Mouse (Mus musculus) c-Kit-positive CD71-positive TER-119-negative erythroid progenitor cells, embryonic 14.5 days (primary cell): ENCODE results near the gene Ttn.
A peak's percentile ranks its signal among the peaks of the same experiment; 100 is the strongest.

ENCODE experiments used
- DNase-seq: peaks from one replicate; pipeline ENCODE4 v3.0.0-alpha.2; 2013; ENCODE audit warnings: low read depth

Gene Ttn

DNA sequence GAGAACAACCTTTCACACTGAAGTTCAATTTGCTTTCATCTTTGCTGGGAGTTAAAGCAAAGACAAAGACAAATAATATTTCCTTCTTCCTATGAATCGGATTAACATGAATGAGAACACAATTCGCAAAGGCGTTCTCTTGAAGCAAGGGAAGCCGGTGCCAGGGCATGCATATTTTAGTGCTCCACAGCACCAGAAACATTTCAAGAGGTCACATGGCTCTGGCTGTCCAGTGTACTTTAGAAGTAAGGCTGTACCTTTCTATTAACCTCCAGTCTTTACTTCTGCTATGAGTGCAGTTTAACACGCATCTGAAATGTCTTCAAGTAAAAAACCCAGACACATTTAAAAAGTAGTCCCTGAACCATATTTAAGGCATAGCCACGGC is 20.3 kb downstream of the Ttn start:
- DNase-seq = no peak

DNA sequence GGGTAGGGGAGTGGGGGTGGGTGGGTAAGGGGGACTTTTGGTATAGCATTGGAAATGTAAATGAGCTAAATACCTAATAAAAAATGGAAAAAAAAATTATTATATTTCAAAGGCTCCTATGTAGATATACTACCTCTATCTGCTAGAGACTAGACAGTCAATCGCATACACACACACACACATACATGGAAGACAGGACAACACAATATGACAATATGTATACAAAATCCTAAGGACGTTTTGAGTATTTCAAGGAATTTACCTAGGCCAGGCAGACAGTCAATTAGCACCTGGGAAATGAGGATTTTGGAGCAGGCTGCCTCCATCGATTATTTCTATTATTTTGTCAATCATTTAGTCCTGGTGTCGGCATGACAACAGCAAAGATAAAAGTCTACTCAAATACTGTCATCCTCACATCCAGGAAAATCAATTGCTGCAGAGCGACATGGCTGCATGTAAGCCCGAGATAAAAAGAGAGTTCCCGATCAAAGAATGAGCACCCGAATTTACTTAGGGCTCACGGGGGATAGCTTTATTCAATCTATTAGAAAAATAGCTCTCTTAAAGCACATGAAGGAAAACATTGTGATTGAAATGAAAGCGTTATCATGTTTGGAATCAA is 20.8 kb downstream of the Ttn start:
- no peak for DNase-seq

DNA sequence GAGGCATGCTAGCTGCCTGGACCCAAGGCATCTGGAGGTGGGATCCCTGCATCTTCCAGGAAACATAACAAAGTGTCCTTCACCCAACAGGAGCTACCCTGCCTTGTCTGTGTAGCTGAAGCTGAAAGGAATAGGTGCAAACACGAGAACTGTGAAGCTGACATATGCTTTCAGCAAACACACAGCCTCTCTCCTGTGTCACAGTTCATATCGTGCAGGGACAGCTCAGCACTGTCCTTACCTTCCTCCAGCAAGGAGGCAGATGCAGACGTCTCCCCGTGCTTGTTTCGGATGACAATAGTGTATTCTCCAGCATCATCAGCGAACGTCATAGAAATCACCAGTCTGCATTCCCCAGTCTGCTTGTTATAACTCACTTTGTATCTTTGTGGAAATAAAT is 32.6 kb downstream of the Ttn start:
- no peak for DNase-seq

DNA sequence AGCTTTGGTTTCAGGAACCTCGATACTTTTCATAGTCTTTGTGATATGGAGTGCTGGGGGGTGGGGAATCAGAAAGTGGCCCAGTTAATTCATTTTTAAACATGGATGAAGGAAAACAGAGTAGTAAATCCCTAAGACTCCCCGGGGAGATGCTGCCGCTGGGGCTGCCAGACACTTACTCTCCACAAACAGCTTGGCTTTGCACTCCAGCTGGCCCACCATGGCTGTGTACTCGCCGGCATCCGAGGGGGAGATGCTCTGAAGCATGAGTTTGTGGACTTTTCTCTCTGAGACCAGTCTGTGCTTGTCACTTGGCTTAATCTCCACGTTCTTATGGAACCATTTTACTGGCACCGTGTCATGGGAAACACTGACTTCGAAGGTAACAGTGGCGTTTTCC is 43.8 kb downstream of the Ttn start:
- DNase-seq = no peak

DNA sequence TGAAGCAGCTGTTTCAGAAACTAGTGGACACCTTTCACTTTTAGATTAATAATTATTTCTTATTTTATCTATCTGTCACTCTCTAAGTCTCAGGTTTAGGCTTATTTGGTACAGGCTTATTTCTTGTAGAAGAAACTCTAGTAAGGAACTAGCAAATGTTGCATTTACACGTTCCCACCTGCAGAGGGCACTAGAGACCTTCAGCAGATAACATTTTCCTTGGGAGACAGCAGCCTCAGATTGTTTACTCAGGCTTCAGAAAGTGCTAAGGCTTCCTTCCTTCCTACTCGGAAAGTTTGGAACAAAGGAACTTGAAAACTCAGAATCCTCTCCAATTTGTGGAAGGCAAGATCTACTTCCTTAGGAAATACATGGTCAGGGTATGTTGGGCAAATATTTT is 52.6 kb downstream of the Ttn start:
- peak; percentile 28 for DNase-seq

DNA sequence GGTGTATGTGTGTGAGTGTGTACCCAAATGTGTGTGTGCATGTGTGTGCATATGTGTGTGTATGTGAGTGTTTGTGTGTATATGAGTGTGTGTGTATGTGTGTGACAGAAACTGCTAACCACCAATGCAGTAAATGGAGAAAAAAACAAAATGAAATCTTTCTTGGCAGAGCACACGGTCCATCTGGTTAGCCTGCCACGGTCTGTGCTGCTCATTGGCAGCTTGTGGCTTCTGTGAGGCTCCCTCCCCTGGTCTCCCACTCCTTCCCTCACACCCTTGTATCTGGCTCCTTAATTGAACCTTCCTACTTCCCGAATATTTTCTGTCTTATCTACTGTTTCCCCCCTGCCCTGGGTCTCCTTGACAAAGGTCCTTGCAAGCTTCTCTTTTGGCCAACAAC is 53.5 kb downstream of the Ttn start:
- DNase-seq = no peak

DNA sequence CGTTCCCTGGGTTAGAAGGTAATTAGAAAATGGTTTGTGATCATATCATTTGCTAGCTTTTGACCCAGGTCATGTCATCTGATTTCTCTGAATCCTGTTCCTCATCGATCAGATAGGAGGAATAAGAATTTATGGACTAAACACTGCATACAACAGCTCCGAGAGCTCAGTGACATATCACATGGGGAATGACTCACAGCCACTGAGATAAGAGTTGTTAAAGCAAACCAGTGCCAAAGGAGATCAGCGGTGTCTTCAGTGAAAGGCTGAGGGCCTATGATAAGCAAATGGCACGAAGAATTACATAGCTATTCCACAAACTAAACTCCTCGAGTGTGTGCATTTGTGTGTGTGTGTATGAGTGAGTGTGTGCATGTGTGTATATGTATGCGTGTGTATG is 54.0 kb downstream of the Ttn start:
- DNase-seq = no peak

DNA sequence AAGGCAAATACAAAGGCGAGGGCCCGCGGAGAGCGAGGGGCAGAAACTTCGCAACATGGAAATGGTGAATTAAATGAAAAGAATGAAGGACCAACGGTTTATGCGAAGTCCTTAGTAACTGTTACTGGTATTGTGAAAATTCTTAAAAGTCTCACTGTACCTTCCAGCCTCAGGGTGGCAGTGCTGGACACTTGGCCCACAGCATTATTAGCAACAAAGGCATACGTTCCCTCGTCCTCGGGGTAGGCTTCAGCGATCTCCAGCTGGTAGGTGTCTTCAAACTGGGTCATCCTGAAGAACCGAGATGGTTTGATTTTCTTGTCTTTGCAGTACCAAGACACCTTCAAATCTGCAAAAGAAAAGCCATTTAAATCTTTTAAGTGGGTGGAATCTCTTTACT is 55.4 kb downstream of the Ttn start:
- DNase-seq = no peak

DNA sequence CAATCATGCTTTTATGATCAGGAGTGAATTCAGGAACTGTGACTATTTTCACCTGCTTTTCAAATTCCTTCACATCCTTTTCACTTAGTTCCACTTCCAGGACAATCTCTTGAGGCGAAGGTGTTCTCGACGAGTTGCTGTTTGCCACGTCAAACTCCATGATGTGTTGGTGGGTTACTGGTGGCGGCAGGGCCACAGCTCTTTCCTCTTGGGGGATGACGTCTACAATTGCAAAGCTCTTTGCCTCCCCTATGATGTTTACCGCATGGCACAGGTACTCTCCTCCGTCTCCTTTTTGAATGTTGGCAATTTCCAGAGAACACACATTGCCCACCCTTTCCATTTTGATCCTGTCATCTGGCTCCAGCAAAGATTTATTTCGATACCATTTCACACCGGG is 67.4 kb downstream of the Ttn start:
- no peak for DNase-seq

DNA sequence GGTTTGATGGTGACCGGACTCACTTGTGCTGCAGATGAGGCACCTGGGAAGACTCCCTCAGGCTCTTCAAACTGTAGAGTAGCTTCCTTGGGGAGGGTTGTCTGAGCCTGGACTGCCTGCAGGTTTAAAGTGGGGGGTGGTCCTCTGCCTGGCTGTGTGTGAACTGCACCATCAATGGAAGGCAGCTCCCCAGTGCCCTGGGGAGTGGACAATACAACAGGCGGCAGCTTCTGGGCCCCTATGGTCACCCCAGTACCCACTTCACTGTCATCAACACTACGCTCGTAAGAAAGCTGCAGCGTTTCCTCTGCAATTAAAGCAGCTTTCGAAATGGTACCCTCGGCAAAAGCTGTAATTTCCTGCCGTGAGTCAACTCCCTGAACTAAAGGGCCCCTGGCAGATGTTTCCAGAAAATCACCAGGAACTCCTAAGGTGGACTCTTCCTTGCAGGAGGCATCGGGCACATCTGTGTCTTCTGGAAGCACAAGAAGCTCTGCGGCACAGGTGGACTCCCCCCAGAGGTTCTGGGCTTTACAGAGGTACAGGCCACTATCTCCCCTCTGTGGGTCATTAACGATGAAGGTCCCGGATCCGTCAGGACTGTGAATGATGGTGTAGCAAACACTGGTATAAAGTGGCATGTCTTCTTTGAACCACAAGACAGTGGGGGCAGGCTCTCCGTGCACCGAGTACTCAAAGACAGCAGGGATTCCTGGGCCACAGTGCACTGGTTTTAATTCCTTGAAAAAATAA is 73.5 kb downstream of the Ttn start:
- no peak for DNase-seq

DNA sequence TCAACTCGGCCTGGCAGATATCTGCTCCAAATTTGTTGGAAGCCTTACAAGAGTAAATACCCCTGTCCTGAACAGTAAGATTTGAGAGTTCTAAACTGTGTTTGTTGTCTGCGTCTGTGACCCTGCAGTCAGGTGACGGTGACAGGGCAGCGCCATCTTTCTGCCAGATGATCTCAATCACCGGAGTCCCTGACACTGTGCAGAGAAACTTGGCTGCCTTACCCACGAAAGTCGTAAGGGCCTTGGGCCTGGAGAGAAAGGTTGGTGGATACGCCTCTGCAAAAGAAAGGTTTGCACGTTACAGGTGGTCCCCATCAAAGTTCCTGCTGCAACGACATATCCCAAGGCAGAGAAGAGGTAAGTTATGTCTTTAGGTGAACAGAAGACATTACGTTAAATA is 79.0 kb downstream of the Ttn start:
- DNase-seq = no peak

DNA sequence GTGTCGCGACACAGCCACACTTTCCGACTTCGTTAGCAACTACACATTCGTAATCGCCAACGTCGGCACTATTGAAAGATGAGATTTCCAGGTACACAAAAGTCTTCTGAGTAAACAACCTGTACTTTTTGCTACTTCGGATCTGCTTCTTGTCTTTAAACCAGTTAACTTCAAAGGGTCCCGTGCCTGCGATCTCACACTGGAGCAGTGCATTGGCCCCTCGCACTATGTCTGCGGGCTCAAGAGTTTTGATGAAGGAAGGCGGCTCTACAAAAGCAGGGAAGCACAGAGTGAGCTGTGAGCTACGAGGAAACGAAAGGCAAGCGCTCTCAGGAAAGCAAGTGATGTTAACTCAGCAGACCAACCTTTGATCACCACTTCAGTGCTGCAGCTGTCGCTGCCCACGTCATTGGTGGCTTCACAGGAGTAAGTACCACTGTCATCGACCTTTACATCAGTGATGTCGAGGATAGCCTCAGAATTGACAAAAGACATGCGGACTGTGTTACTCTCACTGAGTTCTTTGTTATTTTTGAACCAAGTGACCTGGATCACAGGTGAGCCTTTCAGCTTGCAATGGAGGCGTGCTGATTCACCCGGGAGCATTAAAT is 80.8 kb downstream of the Ttn start:
- no peak for DNase-seq

DNA sequence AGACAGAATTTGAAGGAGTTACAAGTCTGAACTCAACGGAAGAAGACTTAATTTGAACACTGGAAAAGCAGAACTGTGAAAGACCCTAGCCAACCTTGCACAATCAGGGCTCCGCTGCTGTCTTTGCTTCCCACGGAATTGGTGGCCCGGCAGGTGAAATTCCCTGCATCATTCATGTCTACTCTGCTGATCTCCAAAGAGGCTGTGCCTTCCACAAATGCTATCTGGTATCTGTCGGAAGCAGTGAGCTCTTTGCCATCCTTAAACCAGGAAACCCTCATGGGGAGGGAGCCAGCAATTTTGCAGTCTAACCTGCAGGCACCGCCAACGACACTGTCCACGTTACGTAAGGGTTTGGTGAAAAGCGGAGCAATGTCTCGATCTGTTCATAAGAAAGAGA is 82.5 kb downstream of the Ttn start:
- no peak for DNase-seq

DNA sequence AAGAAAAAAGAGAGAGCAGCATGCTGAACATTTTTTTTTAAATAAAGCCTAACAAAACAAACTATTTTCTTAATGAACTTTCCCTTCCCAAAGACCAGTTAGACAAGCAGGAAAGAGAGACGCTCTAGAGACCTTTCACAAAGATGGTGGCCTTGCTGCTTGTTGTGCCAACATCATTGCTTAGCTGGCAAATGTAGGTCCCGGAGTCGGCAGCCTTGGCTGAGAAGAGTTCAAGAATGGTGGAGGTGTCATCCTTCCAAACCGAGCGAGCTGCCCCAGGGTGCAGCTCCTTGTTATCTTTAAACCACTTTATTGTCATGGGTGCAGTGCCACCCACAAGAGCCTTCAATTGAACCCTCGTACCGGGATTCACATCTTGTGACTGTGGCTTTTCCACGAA is 85.4 kb downstream of the Ttn start:
- DNase-seq = no peak

DNA sequence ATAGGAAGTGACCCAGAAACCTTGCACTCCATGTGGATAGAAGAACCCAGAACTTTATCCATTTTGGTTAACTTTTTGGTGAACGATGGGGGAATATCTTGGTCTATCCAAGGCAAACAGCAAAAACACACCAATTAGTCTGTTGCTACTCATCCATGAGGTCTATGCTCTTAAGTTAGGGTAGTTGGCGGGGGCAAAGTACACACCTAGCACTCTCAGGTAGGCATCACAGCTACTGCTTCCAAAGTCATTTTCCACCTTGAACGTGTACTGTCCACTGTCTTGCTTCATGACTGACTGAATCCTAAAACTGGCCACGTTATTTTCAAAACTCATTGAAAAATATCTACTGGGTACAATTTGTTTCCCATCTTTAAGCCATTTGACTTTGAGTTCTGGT is 87.0 kb downstream of the Ttn start:
- no peak for DNase-seq

DNA sequence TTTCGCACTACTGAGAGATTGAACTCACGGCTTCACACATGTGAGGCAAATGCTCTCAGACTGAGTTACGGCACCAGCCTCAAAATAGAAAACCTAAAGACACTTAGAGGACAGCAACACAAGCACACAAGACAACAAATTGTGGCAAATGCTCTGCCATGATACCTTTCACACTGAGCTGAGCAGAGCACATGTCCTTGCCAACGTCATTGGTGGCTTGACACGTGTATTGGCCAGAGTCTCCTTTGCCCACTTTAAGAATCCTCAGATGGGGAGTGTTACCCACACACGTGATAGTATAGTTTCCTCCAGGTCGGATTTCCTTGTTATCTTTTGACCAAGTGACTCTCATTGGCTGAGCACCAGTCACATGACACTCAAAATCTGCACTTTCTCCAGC is 93.6 kb downstream of the Ttn start:
- DNase-seq = no peak

DNA sequence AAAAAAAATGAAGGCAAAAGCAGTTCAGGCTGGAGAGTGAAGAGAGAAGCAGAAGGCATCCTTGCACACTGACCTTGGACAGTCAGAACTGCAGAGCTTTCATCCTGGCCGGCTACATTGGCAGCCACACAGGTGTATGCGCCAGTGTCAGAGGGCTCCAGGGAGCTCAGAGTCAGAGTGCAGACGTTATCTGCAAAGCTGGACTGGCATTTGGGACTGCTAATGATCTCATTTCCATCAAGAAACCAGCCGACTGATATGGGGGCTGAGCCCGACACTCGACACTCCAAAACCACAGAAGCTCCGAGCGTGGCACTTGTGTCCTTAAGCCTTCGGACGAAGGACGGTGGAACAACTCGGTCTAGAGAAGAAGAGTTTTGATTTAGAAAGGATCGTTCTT is 96.5 kb downstream of the Ttn start:
- DNase-seq = no peak

DNA sequence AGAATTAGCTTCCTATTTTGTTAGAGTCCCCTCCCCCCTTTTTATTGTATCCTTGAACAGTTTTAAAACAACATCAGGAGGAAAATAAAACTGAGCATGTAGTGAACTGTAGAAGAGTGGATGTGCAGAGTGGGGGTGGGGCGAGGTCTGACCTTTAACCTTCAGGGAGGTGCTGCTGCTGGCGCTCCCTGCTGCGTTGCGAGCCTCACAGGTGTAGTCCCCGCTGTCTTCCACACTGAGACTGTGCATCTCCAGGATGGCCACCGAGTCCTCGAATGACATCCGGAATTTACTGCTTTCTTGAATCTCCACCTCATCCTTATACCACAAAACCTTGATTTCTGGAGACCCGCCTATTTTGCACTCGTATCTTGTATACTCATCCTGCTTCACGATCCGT is 100.9 kb downstream of the Ttn start:
- no peak for DNase-seq

DNA sequence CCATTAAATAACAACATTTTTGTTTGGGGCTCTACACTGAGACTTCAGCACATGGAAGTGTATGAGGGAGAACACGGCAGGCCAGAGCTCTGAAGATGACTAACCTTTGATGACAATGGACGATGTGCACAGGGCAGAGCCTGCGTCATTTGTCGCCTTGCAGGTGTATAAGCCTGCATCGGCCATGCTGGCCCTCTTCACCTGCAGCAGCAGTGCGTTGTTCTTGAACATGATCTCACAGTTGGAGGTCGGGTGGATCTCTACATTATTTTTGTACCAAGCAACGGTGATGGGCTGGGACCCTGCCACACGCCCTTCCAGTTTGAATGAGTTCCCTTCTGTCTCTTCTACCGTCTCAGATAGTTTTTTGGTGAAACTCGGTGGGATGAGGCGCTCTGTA is 106.8 kb downstream of the Ttn start:
- DNase-seq = no peak

DNA sequence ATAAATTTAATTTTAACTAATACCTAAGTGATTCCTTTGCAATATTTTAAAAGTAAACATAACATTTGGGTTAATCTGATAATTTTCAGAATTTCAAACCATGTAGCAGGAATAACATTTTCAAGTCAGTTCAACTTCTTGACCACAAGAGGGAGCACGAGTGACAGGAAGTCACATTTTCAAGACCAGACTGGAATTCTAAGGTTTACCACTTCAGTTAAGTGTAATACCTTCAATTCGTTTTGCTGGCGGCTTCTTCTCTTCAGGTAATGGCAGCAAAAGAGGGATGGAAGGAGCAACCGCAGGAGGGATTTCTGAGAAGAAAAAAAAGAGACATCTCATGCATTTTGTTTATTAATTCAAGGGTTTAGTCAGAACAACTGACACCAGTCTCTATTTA is 115.4 kb downstream of the Ttn start:
- peak; percentile 23 for DNase-seq

DNA sequence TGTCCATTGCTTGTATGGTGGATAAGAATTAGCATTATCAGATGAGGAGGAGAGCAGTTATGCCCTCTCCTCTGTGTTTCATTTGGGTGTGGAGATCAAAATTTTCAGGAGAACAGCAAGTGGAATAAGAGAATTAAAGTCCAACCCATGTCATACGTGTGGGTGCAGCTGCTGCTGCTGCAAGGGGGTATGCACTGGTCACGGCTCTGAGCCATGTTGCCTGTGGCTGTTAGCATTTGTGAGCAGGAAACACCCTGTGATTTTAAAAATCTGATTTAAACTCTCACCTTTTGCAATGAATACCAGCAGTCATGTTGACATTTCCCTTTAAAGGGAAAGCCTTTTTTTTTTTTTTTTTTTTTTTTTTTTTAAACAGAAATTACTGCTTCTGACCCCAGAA is 116.8 kb downstream of the Ttn start:
- DNase-seq = no peak

DNA sequence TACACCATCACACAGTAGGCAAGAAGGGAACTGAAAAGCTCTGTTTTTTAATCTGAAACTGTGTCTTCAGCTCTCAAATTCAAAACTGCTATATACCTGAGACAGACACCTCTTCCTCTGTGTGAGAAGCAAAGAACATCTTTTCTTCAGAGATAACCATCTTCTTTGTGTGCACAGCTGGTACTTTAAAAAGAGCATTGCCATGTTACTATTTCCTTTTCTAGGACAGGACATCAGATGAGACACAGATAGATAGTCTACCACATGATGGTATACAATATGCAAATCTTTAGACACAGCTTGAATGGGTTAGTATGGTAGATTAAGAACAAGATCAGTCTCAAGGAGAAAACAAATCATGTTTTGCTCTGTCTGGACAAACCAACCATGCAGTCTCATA is 121.0 kb downstream of the Ttn start:
- DNase-seq = no peak

DNA sequence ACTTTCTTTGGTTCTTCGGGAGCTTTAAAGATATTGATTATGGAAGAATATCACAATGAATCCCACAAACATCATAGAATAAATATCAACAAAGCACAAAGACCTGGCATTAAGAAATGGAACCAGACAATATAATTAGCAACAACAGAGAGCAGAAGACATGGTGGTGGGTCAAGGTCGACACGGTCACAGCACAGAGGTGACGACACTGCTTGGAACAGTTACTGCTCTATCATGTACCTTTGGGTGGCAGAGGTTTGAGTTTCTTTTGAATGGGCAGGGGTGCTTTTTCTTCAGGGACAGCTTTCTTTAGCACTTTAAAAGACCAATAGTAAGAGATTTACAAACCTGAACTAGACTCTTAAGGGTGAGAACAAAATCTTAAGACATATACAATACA is 132.3 kb downstream of the Ttn start:
- no peak for DNase-seq

DNA sequence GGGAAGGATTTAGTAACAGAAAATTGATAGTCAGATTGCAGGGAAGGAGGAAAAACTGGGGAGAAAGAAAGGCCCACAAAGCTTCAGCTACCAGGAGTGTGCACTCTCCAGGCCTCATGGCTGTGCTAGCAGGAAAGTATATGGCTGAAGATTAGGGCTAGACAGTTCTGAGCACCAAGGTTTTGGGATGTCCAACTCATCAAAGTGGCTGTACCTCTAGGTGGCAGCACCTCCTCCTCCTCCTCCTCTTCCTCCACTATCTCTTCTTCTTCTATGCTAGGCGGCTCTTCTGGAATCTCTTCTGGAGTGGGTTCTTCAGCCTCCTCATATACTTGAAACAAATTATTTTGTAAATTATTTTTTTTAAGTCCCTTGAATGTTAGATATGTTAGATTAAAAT is 139.2 kb downstream of the Ttn start:
- no peak for DNase-seq
